ENCODE assay signal across 8 mouse cellular contexts in genomic region chr3:37686751-37687150, GRCm38 (mm10). TPM values are rescaled to one million over a fixed set of nuclear protein-coding genes. Genes with fewer than 3 reads are reported as not detected.
DNase-seq lines count a peak whose midpoint lies in the region; ATAC-seq and TF ChIP-seq lines count a peak whose summit lies in the region.

No protein-coding gene starts in this region.

- 26% methylated on average over 6 of the region's 6 CpGs for WGBS in heart, adult 2 months
- 20% methylated on average over 6 of the region's 6 CpGs for WGBS in liver, embryonic 12.5 days (ENCODE audit: insufficient replicate concordance)

- no peak for TF ChIP-seq EP300 in heart, adult 2 months (IDR thresholded peaks at IDR 0.05; ENCODE audit: insufficient read depth, low read depth, low read length)

- no peak for ATAC-seq in liver, embryonic 12.5 days

- DNase-seq in heart, adult 2 months: no peak
- DNase-seq in heart, postnatal 10 days: no peak
- DNase-seq in thymus, postnatal 4 days: peak; percentile 21
- no peak for DNase-seq in thymus, postnatal 0 days (ENCODE audit: low spot score)
- no peak for DNase-seq in urinary bladder, postnatal 25 days (ENCODE audit: low spot score)
- DNase-seq in adrenal gland, postnatal 36 days: no peak
- no peak for DNase-seq in kidney, adult 9 months

- TF ChIP-seq POLR2A in heart, adult 2 months (IDR thresholded peaks at IDR 0.05; ENCODE audit: insufficient read depth, low read depth, low read length): no peak

- H3K36me3 ChIP-seq in heart, adult 2 months (ENCODE audit: control insufficient read depth, insufficient read depth, low read length): no peaks in the 10 kb centered on the region
- no peaks in the 10 kb centered on the region for H3K36me3 ChIP-seq in liver, embryonic 12.5 days

- H3K4me2 ChIP-seq in liver, embryonic 12.5 days: peak overlapping the region; percentile 47

- intact Hi-C loops in heart, adult 2 months (cut with DNase I): no loop called here
- intact Hi-C loops in heart, postnatal 10 days (cut with DNase I): no loop called here

- H3K27me3 ChIP-seq in heart, adult 2 months (ENCODE audit: control insufficient read depth, insufficient read depth, low read length): no peaks in the 10 kb centered on the region
- H3K27me3 ChIP-seq in liver, embryonic 12.5 days (replicated peaks): peaks cover 64% of the 10 kb centered on the region

- no peaks in the 10 kb centered on the region for H3K79me2 ChIP-seq in heart, adult 2 months (replicated peaks; ENCODE audit: control insufficient read depth, insufficient read depth, low read length)

- peak overlapping the region; percentile 40 for H3K4me3 ChIP-seq in heart, adult 2 months
- H3K4me3 ChIP-seq in liver, embryonic 12.5 days: 0 out of 2 replicates have a peak overlapping the region, but pooled peaks have one; percentile 0

- no peaks in the 10 kb centered on the region for H3K9me3 ChIP-seq in liver, embryonic 12.5 days (replicated peaks)

- peak overlapping the region; percentile 57 for H3K27ac ChIP-seq in heart, adult 2 months
- H3K27ac ChIP-seq in liver, embryonic 12.5 days: no peak overlapping the region

- no peak for TF ChIP-seq CTCF in heart, adult 2 months (IDR thresholded peaks at IDR 0.05)

- H3K4me1 ChIP-seq in heart, adult 2 months (ENCODE audit: control insufficient read depth, insufficient read depth, low read length): peaks cover 5% of the 10 kb centered on the region
- H3K4me1 ChIP-seq in liver, embryonic 12.5 days: peaks cover 11% of the 10 kb centered on the region; the same call in 1 of the 2 replicates

- peak overlapping the region; percentile 58 for H3K9ac ChIP-seq in heart, adult 2 months (ENCODE audit: low read depth, low read length)
- H3K9ac ChIP-seq in liver, embryonic 12.5 days: no peak overlapping the region

RNA-seq across cellular contexts. Expression of gene Gm5148, which starts 37.5 kb away (rescaled TPM):
- total RNA-seq in heart, adult 2 months (2021): under 1 TPM in 1 of 2 experiments, not detected in 1; 0.25 TPM
- 0.44 and 0.57 TPM in 2 replicates for polyA plus RNA-seq in heart, adult 2 months (2012; rRNA removed)
- under 1 TPM in 1 of 2 experiments, not detected in 1; 0.38 TPM for total RNA-seq in heart, postnatal 10 days (2021)
- polyA plus RNA-seq in thymus, postnatal 0 days (2015; fragmentation: Nextera tagmentation; extraction: Ambion mirVana): 6.0 and 6.1 TPM in 2 replicates
- polyA plus RNA-seq in liver, embryonic 12.5 days (2016; fragmentation: Nextera tagmentation; extraction: Ambion mirVana): 2.7 and 3.1 TPM in 2 replicates
- total RNA-seq in adrenal gland, postnatal 36 days (2021): under 1 TPM in 1 of 2 experiments, not detected in 1; 0.36 TPM

RNA-seq across cellular contexts. Expression of gene Spry1, which starts 47.0 kb away (rescaled TPM):
- 10 to 100 TPM; 20.7 to 28.8 TPM for total RNA-seq in heart, adult 2 months (2021)
- polyA plus RNA-seq in heart, adult 2 months (2012; rRNA removed): 34.6 and 38.1 TPM in 2 replicates
- 10 to 100 TPM; 41.9 to 48.3 TPM for total RNA-seq in heart, postnatal 10 days (2021)
- polyA plus RNA-seq in thymus, postnatal 0 days (2015; fragmentation: Nextera tagmentation; extraction: Ambion mirVana): 3.2 and 4.5 TPM in 2 replicates
- 4.3 and 4.7 TPM in 2 replicates for polyA plus RNA-seq in liver, embryonic 12.5 days (2016; fragmentation: Nextera tagmentation; extraction: Ambion mirVana)
- 10 to 100 TPM; 25.1 to 31.4 TPM for total RNA-seq in adrenal gland, postnatal 36 days (2021)
